Mouse (Mus musculus) heart, adult 2 months (tissue): ENCODE measurements around the gene Bpgm. TPM values are rescaled to one million over a fixed set of nuclear protein-coding genes. Genes with fewer than 3 reads are reported as not detected.

ENCODE experiments used
- DNase-seq, 2 experiments: peaks; one replicate each; pipeline ENCODE4 v3.0.0; 2021
- H3K27ac ChIP-seq: fragments of 200-600 bp; 2 replicates; pipeline ENCODE4 v1.8.1; 2022
- H3K27me3 ChIP-seq: fragments of 200-500 bp; 2 replicates; pipeline ENCODE4 v1.6.1; 2012; ENCODE audit warnings: mild to moderate bottlenecking, low read length, inconsistent platforms, mixed read lengths; ENCODE audit not compliant: control insufficient read depth, insufficient read depth
- H3K36me3 ChIP-seq: fragments of 200-500 bp; 2 replicates; pipeline ENCODE4 v1.6.1; 2012; ENCODE audit warnings: low read length, inconsistent platforms; ENCODE audit not compliant: control insufficient read depth, insufficient read depth
- H3K4me1 ChIP-seq: fragments of 200-500 bp; 2 replicates; pipeline ENCODE4 v1.6.1; 2011; ENCODE audit warnings: low read length; ENCODE audit not compliant: control insufficient read depth, insufficient read depth
- H3K4me3 ChIP-seq: fragments of 200-600 bp; 2 replicates; pipeline ENCODE4 v1.8.1; 2022
- H3K79me2 ChIP-seq: fragments of 200-500 bp; replicated peaks from 2 replicates; pipeline ENCODE4 v1.6.1; 2012; ENCODE audit warnings: mild to moderate bottlenecking, inconsistent platforms, low read length, moderate library complexity, mixed read lengths; ENCODE audit not compliant: control insufficient read depth, insufficient read depth
- H3K9ac ChIP-seq: fragments of 200-500 bp; 2 replicates; pipeline ENCODE4 v1.6.1; 2012; ENCODE audit warnings: low read depth, mild to moderate bottlenecking, control low read depth, inconsistent platforms, low read length, mixed read lengths
- CTCF ChIP-seq: fragments of 200-600 bp; IDR thresholded peaks from 2 replicates; pipeline ENCODE4 v1.8.1; 2022; ENCODE audit warnings: antibody characterized with exemption, mild to moderate bottlenecking, moderate library complexity
- EP300 ChIP-seq: fragments of 200-500 bp; IDR thresholded peaks from 2 replicates; pipeline ENCODE4 v1.6.1; 2011; ENCODE audit warnings: low read depth, low read length, control low read depth; ENCODE audit not compliant: insufficient read depth
- POLR2A ChIP-seq: fragments of 200-500 bp; IDR thresholded peaks from 2 replicates; pipeline ENCODE4 v1.6.1; 2011; ENCODE audit warnings: mild to moderate bottlenecking, low read depth, low read length, control low read depth; ENCODE audit not compliant: insufficient read depth
- WGBS: fragments of 180-500 bp; shearing (Covaris S2); methylation state at CpG from one replicate; pipeline ENCODE4 v1.1.7; 2018; 5-methylcytosine and 5-hydroxymethylcytosine counted together
- intact Hi-C: fragments of 180-260 bp; cut with DNase I; formaldehyde crosslinking; loops from one replicate; pipeline ENCODE4 v1.15.1; 2025
- long read RNA-seq: library from polyadenylated mRNA; stranded (forward); transcript quantifications from one replicate; pipeline ENCODE4 v2.0.0, GENCODE M21; 2021
- polyA plus RNA-seq: library from polyadenylated mRNA; depleted of rRNA; stranded (reverse); fragments of >200 nt; gene quantifications from 2 replicates; pipeline ENCODE4 v1.2.3, GENCODE M21; 2012; rRNA removed
- total RNA-seq, 2 experiments: library from RNA; stranded (reverse); gene quantifications; 2 replicates each; pipeline ENCODE4 v1.2.3; 2021

Gene Bpgm
- total RNA-seq (100 to 1,000 TPM in 1 of 2 experiments, 10 to 100 TPM in 1; 38.6 to 148 TPM), polyA plus RNA-seq (19.9 and 72.4 TPM in 2 replicates)
- long read RNA-seq, transcript Bpgm-201 (3 exons, 2,220 nt), result major isoform, 101 of 129 reads
- long read RNA-seq, partial matches to known transcripts, result 0 of 129 reads
- long read RNA-seq, other reads (novel, unspliced or antisense), result 28 of 129 reads

DNA sequence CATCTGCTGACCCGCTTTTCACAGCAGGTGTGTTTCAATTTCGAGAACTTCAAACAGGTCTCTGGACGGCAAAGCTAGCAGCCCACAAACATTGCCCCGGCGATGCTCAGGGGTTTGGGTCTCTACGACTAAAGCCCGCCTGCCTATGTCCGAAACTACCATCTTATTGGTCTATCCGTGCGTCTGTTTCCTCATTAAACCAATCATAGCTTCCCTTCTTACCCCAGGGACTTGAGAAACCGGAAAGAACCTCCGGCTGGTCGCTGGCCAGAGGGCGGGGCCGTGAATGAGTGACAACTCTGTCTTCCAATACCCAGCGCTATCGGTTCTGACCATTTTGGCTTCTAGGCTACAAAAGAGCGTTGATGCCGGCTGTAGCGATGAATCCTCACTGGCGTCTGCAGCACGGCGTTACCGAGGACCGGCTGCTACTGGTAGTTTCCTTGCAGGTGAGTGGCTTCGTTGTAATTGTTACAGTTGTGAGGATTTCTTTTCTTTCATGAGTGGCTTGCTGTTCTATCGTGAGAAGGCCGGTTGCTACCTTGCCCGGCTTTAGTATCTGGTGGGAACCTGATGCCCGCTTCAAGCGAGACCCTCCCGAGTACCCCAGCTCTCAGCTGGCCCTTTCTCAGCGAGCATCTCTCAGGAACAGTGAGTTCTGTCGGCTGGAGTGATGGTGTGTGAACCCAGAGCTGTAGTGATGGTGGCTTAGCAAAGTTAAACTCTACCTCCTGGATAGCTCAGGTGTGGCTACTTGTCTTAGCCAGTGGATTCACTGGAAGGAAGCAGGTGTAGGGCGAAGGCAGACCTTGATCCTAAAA, at the start of gene Bpgm:
Gene Bpgm, plus strand, starts transcription at position 234 of the 821 bp plus-strand sequence.
- DNase-seq, result peak; percentile 99 to 100
- Histone ChIP-seq H3K79me2 (no peaks in the 10 kb centered on the region), H3K4me3 (peak within 1 kb of the TSS; percentile 80), H3K27ac (peak within 1 kb of the TSS; percentile 81), H3K9ac (peak within 1 kb of the TSS; percentile 72), H3K36me3 (no peaks in the 10 kb centered on the region), H3K4me1 (peaks cover 3% of the 10 kb centered on the region), H3K27me3 (no peaks in the 10 kb centered on the region)
- TF ChIP-seq EP300, result no peak
- peak; percentile 97 for TF ChIP-seq POLR2A
- TF ChIP-seq CTCF, result no peak
- intact Hi-C loops, result no loop called here
- WGBS, result under 1% methylated on average over 35 of the region's 35 CpGs

DNA sequence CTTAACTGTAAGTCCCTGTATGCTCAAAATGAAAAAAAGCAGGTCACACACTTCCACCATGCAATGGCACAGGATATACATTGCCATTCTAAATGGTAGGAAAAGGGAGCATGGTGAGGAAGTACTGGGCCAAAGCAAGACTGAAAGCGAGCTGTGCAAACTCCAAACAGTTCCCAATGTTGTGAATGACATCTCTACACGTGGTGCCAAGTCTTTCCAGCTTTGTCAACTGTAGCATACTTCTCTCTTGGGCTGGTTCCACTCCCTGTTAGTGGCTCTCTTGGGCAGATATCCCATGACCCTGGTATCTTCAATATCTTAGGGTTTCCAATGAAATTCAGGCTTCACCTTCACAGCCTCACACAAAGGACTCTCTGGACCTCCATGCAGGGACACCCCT, 37.0 kb upstream of the Bpgm start:
- Histone ChIP-seq H3K79me2 (no peaks in the 10 kb centered on the region), H3K36me3 (no peaks in the 10 kb centered on the region), H3K9ac (no peak overlapping the region), H3K4me3 (no peak overlapping the region), H3K4me1 (no peaks in the 10 kb centered on the region), H3K27me3 (no peaks in the 10 kb centered on the region), H3K27ac (no peak overlapping the region)
- no peak for TF ChIP-seq CTCF
- TF ChIP-seq POLR2A, result no peak
- TF ChIP-seq EP300, result no peak
- WGBS, result 68% methylated on average over 2 of the region's 2 CpGs
- DNase-seq, result no peak
- intact Hi-C loops, result no loop called here

DNA sequence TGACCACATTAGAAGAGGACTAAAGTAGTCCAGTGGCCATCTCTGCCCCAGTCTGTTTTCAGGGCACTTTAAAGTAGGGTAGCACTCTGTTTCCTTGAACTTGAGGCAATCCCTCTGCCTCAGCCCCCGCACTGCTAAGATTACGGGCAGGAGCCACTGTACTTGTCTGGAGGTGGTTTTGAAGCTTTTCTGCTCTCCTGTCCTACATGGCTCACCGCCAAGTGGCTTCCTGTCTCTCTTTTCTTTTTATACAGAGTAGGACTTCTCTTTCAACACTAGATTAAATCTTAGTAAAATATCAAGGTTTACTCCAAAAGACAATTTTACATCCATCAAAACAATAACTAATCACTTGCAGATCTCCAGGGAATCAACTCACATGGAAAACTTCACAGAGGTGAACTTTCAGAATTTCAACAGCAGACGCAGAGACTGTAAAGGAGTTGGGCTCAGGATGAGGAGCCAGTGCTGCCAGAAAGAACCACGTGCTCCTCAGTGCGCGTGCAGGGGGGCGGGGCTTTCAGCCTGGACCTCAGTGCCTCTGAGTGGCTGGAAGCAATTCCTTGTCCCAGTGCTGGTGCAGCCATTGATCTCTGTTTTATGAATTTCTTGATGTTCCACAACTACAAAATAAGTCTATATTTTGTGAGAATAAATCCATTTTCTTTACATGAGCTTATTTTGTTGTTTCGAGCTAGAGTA, 34.3 kb upstream of the Bpgm start:
- intact Hi-C loops, result no loop called here

DNA sequence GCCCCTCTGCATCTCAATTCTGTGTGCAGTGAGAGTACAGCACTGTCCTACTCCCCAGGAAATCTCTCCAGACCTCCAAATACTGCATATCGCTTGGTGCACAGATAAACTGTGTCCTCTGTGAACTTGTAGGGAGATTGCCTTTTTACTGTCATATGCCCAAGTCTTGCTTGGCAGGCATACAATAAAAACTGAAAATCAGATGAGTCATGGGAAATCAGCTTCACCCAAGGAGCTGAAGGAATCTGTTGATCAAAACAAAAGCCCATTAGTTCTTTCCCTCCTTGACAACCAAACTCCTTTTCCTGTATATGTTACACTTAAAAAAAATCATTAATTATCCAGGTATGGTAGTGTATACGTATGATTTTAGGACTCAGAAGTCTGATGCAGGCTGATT, 32.2 kb upstream of the Bpgm start:
- TF ChIP-seq POLR2A (no peak), CTCF (no peak), EP300 (no peak)
- WGBS, result 41% methylated on average over 2 of the region's 2 CpGs
- Histone ChIP-seq H3K36me3 (no peaks in the 10 kb centered on the region), H3K9ac (no peak overlapping the region), H3K27me3 (no peaks in the 10 kb centered on the region), H3K79me2 (no peaks in the 10 kb centered on the region), H3K27ac (no peak overlapping the region), H3K4me3 (no peak overlapping the region), H3K4me1 (no peaks in the 10 kb centered on the region)
- no peak for DNase-seq
- intact Hi-C loops, result no loop called here

More for the DNA sequence above, 34.3 kb upstream of the Bpgm start:
- Histone ChIP-seq H3K27me3 (no peaks in the 10 kb centered on the region), H3K36me3 (no peaks in the 10 kb centered on the region), H3K27ac (no peak overlapping the region), H3K79me2 (no peaks in the 10 kb centered on the region), H3K4me3 (no peak overlapping the region), H3K4me1 (no peaks in the 10 kb centered on the region), H3K9ac (no peak overlapping the region)
- no peak for DNase-seq
- 44% methylated on average over 9 of the region's 9 CpGs for WGBS
- no peak for TF ChIP-seq EP300
- TF ChIP-seq CTCF, result no peak
- TF ChIP-seq POLR2A, result no peak

DNA sequence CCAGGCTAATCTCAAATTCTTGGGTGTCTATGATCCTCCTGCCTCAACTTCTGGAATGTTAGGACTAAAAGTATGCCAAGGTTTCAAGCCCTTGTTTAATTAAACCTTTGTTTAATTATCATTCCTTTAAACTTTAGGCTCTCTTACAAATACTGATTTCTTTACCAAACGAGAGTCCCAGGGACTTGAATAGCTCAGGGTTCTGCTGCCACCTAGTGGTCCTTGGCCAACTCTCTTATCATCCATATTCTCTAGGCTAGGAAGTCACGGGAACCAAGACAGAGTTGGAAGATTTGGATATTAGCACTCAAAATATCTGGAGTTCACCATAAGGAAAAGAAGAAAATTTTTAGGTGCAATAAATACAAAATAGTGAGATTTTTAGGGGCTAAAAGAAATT, 28.0 kb upstream of the Bpgm start:
- no peak overlapping the region for H3K4me3 ChIP-seq
- no peak overlapping the region for H3K9ac ChIP-seq
- no peaks in the 10 kb centered on the region for H3K36me3 ChIP-seq
- intact Hi-C loops, result loop anchor here (1.0 to 5.0 kb wide), 4 partner anchors 77 to 309 kb away; no protein-coding TSS in a partner anchor
- H3K27me3 ChIP-seq, result no peaks in the 10 kb centered on the region
- DNase-seq, result peak; percentile 48 to 67
- H3K4me1 ChIP-seq, result no peaks in the 10 kb centered on the region
- H3K27ac ChIP-seq, result no peak overlapping the region
- WGBS, result 3% methylated on average over 2 of the region's 2 CpGs
- no peaks in the 10 kb centered on the region for H3K79me2 ChIP-seq
- TF ChIP-seq CTCF, result peak; percentile 97
- TF ChIP-seq EP300, result no peak
